Mouse (Mus musculus): ENCODE data around the gene Mapk11.

Mapk11 gene

GRCm38 (mm10) chr15:89149271-89150040, at the start of gene Mapk11:
TSS of gene Mapk11 (minus strand) at chr15:89149628.
- no peak for DNase-seq (ENCODE audit: low read depth)

DNA sequence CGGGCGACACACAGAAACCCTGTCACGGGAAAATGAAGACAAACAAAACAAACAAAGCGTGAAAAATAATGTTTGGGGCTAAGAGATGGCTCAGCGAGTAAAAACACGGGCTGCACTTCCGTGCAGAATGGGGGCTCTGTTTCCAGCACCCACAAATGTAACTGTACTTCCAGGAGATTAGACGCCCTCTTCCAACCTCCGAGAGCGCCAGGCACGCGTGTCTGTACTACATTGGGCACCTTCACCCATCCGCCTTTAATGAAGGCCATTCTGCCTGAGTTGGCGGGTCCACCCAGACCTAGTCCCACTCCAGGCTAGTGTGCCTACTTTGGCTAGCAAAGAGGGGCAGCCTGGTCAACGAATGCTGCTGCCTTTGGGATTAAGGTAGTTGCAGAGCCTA, 47.6 kb upstream of the Mapk11 start:
- DNase-seq (ENCODE audit: low read depth): no peak

GRCm38 (mm10) chr15:89196313-89196706, 46.9 kb upstream of the Mapk11 start, which contains the start of gene Dennd6b:
TSS of gene Dennd6b (minus strand) at chr15:89196496.
- peak; percentile 97 for DNase-seq (ENCODE audit: low read depth)

DNA sequence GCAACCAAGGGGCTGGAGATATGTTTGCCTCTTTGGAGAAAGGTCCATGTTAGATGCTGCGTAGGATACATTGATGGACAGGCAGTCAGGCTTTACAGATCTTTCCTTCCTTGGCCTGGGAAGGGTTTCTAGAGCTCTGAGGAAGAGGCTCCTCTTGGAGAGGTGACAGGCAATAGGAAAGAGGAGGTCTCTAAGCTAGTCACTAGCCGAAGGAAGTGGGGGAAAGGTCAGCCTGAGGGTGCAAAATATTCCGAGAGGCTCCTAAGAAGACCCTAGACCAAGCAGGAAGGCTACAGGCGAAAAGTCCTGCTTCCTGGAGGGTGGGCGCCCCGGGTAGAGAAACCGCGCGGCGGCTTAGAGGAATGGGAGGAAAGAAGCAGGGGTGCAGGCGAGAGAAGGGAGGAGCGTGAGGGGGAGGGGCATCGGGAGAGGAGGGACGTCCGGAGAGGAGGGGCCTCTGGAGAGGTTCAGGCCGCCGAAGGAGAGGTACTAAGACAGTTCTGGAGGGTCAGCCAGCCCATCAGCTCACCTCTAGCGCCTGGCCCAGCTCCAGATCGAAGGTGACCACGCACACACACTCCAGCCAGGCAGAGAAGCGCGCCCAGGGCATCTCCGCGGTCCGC, 46.4 kb upstream of the Mapk11 start:
- DNase-seq (ENCODE audit: low read depth): peak; percentile 92

DNA sequence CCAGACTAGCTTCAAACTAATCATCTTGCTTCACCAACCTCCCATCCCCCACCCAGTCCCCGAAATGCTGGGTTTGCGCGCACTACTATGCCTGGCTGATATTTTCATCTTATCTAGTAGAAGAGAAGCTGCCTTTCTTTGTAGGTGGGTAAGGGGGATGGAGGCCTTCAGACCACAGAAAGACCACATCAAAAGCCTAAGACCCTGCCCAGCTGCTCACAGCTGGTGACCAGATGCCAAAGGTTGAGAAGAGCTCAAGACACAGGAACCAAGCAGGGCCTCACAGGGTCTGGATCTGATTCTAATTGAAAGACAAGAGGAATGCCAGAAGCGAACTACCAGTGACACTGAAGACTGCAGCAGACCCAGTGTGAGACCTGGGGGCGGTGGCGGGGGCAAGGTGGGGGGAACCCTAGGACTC, 45.8 kb upstream of the Mapk11 start:
- DNase-seq (ENCODE audit: low read depth): peak; percentile 13

- no peak for DNase-seq (ENCODE audit: low read depth)
Observed at GRCm38 (mm10) chr15:89184937-89185227, 35.5 kb upstream of the Mapk11 start.

DNA sequence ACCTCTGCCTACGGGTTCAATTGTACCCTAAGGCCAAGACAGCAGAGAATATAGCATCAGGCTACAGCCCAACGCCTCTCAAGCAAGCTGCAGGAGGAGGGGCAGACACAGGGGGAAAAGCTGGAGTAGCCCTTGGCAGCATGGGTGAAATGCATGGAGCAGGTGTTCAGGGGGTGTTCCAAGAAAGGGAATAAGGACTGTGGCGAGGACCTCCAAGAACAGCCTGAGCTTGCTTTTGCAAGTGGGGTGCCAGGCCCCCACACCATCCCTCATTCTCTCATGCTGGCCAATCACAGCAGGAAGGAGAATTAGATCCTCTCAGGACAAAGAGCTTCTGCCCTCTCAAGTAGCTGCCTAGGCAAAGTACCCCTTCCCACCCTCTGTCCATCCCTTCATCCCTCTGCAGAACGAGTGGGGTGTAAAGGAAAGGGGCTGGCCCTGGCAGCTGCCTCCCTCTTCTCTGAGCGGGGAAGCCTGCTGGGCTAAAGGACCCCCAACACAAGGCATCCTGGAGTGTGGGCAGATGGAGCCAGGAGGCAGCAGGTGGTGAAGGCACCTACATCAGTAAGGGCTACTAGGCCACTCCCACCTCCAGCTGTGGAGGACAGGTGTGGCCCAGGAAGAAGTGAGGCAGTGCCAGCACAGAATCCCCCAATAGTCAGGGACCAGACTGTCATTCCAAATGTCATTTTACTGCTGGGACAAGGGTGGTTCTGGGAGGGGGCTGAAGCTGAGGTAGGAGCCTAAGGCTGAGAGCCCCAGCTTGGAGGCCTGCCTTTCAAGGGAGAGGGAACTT, 34.9 kb upstream of the Mapk11 start:
- no peak for DNase-seq (ENCODE audit: low read depth)

DNA sequence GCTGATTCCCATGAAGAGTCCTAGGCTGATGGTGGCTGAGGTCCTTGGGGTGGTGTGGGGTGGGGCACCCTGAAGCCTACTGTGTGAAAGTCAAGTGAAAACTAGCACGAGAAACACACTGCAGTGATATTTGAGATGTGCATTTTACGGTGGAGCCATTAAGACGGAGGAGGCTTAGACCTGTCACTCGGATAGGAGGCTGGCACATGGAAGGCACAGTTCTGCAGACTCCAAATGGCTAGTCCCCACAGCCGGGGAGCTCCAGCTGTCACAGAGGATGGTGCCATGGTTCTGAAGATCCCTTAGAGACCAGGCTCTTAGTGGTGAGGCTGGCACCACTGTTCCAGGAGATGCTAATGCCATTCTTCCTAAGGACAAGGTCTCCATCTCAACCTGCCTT, 33.4 kb upstream of the Mapk11 start:
- DNase-seq (ENCODE audit: low read depth): no peak

DNA sequence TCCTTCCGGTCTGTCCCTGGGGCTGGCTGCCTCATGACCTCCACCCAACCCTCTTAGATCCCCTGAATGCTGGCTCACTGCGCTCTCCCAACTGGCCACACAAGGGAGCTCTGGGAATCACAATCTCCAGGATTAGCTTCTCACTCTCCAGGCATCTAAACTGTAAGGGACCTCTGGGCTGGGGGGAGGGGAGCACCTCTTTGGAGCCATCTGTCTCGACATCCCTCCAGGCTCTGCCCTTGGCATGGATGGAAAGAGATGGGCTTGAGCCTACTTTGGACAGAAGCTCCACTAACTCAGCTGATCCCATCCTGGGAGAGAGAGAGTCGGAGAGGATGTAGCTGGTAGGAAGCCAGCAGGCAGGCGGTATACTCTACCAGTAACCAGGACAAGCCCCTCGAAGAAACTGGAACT, 32.9 kb upstream of the Mapk11 start:
- DNase-seq (ENCODE audit: low read depth): peak; percentile 70

- peak; percentile 75 for DNase-seq (ENCODE audit: low read depth)
Observed at GRCm38 (mm10) chr15:89181561-89182270, 32.3 kb upstream of the Mapk11 start.

DNA sequence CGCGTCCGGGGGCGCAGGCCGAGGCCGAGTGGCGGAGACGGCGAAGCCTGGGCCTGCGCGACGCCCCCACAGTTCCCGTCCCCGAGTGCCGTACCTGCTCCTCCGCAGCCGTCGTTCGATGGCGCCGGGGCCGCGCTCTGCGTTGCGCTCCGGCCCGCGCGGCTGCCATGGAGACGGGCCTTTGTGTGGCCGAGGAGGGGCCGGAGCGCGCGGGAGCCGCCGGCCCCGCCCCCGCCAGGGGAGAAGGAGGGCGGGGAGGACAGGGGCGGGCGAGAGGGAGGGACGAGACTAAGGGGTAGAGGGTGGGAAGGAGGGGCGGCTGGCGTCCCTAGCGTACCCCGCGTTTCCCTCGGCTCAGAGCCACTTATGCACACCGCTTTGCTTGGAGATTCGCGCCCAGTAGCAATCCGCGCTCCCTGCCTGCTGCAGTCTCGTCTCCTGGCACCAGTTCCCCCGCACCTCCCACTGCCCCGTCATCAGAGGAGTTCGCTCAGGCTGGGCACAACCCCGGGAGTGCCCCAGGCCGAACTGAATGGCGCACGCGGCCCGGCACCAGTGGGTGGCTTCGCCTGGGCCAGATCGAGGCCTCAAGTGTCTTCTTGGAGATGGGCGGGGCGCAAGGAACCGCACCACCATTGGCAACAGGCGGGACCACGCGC, 31.3 kb upstream of the Mapk11 start, which contains the start of gene Plxnb2:
TSS of gene Plxnb2 (minus strand) at position 218 of the 659 bp plus-strand sequence.
- no peak for DNase-seq (ENCODE audit: low read depth)

- DNase-seq (ENCODE audit: low read depth): no peak
Observed at GRCm38 (mm10) chr15:89180081-89180541, 30.7 kb upstream of the Mapk11 start.

DNA sequence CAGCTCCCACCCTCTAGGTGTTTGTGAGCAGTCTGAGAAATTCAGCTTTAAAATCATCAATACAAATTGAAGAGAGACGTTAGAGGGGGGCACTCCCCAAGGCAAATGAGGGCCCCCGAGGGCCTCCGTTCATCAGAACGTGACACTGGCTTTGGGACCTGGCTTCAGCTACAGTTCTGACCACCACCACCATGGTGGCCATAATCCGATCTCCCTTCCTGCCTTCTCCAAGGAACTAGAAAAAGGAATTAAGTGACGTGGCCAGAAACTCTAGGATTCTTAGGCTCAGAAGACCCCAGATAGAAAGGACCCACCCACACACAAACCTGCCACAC, 30.2 kb upstream of the Mapk11 start:
- no peak for DNase-seq (ENCODE audit: low read depth)

- no peak for DNase-seq (ENCODE audit: low read depth)
Observed at GRCm38 (mm10) chr15:89178954-89179629, 29.7 kb upstream of the Mapk11 start.

DNA sequence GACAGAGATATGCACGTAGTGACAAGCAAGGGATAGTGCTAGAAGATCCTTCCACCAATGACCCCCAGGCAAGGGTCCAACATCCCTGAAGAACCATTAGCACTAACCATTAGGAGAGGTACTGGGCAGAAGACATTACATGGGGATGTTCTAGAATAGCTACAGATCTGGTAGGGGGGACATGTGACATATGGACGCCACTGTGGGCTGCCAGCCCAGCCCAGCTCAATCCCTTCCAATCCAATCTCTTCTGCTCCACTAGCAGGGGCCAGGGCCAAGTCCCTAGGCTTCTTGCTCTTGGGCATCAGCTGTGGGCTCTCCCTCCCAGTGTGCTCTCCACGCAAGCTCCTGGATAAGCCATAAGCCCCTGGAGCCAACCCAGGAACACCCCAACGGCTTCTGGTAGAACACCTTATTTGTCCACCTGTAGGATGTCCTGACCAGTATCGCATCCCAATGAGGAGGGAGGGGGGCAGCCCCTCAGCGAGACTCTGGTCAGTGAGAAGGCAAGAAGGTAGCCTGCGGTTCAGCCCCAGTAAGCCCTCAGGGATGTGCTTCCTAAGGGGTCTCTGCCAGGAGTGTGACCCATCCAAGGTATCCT, 28.9 kb upstream of the Mapk11 start:
- DNase-seq (ENCODE audit: low read depth): no peak

DNA sequence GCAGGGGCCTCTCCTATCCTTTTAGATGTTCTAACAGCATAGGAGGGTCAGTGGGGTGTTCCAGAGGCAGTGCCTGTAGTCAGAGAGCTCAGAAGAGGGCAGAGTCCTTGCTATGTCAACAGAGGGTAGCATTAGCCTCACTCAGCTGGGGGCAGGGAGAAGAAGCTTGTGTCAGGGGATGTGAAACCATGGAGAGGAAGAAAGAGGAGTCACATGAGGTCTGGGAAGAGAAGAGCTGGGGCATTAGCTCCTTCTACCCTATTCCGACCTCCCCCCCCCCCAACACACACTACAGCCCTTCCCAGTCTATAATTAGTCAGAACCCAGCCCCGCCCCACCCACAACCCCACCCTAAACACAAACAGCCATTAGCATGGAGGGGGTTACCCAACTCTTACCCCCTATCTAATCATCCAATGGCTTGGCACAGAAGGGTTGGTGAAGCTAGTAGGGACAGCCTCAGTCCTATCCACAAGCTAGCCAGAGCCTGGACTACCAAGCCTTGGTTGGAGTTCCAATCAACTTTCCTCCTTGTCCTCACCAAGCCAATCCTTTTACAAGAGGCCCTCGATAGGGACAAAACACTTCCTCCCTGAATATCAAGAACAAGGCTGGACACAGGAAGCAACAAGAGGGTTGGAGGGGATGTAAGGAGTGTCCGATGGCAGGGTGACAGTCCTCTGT, 28.3 kb upstream of the Mapk11 start:
- DNase-seq (ENCODE audit: low read depth): peak; percentile 19

- DNase-seq (ENCODE audit: low read depth): peak; percentile 59
Observed at GRCm38 (mm10) chr15:89177121-89177520, 27.7 kb upstream of the Mapk11 start.

DNA sequence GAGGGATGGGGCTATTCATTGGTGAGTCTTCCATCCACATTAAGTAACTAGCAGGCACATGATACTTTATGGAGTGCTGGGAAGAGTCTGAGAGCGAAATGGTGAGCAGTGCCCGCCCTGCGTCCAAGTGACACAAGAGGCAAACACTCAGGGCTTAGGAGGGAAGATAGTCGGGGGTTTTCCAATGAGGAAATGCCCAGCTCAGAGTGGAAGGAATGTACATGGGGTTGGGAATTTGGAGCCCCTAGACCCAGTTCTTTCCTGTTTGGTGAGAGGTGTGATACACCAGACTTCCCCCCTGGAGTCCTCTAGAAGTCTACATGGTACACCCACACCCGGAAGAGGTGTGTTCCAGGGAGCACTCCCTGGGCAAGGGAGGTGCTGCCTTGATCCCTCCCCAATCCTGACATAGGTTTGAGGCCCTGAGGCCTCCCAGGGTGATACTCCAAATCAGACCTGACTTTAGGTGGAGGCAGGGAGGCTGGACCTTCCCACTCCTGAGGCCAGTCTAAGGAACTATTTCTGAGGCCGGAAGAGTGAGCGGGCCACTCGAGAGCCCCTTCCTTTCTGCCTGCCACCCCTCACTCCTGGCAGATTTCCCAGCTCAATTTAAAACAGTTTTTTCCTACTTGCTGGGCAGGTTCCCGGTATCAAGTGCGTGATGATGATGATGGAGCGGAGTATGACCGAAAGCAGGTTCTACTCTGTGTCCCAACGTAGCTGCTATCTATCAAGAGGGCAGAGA, 26.2 kb upstream of the Mapk11 start:
- DNase-seq (ENCODE audit: low read depth): no peak

DNA sequence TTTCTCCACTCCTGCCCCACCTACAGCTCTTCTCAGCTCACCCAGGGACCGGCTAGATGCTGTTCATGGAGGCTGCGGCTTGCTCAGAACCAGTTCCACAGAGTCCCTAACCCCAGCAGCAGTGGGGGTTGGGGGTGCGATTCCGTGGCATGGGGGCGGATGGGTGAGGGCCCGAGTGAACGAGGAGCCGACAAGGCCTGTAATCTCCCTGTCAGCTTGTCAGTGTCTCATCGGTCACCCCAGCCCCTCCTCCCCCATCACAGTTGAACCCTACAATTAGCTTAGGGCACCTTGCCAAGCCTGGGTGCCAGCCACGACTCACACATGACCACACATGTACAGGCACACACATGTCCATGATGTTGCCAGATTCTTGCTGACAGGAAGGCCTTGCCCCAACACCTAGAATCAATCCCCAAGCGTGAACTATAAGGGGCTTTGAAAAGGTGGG, 25.5 kb upstream of the Mapk11 start:
- DNase-seq (ENCODE audit: low read depth): no peak

DNA sequence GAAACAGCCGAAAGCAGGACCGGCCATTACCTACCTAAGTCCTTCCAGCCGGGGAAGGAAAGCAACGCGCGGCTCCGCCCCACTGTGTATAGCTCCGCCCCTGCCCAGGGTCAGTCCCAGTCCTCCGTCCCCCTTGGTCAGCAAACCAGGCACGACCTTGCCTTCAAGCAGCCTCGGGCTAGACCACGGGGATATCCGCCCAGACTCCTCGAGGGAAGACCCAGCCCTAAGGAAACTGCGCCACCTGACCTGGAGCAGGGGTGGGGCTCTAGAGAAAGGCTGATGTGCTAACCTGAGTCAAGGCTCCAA, 24.4 kb upstream of the Mapk11 start:
- DNase-seq (ENCODE audit: low read depth): no peak
